Mouse (Mus musculus): Measurements from ENCODE around the gene Trim75.
A peak's percentile ranks its signal among the peaks of the same experiment; 100 is the strongest.

Gene Trim75

DNA sequence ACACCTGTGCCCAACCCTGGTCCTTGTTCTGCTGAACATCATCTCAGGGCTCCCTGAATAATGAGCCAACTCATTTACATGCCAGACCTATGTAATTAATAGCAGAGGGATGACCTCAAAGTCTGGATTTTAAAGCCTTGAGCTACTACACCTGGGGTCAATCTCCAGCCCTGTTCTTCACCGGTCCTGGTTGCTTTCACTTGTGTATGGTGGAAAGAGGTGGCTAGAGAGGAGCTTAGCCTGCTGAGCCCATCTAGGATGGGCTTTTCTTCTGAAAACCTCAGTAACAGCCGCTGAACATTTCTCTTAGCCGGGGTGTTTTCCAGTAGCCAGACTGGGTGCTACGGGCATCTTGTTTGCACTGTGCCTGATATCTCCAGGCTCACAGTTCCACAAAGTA lies at the start of gene Trim75:
Gene Trim75 (minus strand): TSS at position 101 of the 400 bp plus-strand sequence.
- DNase-seq: no peak

DNA sequence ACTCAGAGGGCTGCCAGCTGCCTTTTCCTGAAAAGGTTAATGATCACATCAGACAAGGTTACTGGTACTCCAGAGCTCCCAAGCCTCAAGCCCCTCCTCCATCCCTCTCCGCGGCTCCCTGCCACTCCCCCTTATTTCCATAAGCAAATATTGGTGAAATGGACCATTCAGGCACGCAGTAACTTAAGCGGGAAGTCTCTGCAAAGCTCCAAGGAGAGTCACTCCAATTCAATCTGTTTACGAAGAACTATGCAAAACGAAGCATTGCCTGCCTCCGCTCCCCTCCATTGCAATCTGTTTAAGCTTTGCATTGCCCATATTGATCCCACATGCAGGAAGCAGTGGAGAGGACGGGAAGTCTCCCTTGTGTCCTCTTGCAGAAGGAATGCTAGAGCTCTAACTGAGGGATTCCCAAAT lies 49.5 kb upstream of the Trim75 start, which contains the start of gene Apela:
Gene Apela (minus strand): TSS at position 220 of the 417 bp plus-strand sequence.
- DNase-seq: peak; percentile 61 to 77

DNA sequence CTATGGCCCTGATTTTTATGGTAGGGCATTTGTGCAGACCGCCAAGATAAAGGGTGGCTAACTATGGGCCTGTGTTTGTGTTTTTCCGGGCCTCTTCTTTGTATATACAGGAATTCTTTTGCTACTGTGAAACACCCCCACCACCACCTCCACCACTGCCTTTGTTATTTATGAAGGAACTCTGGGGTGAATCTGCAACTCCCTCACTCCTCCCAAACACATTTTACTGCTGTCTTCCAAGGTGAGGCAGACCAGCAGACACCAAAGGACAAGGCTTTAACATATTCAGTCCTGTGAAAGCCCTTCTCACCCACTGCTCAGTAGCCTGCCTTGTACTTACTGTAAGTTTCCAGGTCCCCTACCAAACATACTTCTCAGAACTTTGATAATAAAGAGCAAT lies 46.5 kb upstream of the Trim75 start:
- no peak for DNase-seq

DNA sequence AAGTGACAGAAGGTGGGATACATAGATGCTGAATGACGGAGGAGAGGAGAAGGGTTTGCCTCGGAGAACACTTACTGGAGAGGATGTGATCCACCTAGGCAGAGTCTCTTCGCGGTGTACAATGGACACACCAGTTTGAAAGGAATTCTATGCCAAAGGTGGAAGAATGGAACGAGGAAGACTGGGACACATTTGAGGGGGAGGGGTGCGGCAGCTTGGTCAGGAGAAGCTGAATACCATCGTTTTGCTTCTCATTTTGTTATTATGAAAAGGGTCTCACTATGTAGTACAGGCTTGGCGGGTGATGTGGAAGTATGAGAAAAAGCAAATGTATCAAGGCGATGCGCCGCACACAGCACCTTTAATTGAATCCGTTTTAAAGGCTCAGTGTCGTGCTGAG lies 45.4 kb upstream of the Trim75 start:
- no peak for DNase-seq

DNA sequence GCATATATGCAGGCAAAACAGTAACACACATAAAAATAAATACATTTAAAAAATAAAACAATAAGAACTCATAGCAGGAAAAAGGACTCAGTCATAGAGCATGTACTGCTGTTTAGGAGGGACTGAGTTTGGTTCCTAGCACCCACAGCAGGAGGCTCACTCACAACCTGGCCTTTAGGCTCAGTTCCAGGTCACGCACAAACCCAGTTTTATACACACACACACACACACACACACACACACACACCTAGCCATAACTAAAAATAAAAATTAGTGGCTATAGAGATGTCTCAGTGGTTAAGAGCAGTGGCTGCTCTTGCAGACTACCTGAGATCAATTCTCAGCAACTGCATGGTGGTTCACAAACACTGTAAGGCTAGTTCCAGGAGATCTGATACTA lies 44.5 kb upstream of the Trim75 start:
- no peak for DNase-seq

DNA sequence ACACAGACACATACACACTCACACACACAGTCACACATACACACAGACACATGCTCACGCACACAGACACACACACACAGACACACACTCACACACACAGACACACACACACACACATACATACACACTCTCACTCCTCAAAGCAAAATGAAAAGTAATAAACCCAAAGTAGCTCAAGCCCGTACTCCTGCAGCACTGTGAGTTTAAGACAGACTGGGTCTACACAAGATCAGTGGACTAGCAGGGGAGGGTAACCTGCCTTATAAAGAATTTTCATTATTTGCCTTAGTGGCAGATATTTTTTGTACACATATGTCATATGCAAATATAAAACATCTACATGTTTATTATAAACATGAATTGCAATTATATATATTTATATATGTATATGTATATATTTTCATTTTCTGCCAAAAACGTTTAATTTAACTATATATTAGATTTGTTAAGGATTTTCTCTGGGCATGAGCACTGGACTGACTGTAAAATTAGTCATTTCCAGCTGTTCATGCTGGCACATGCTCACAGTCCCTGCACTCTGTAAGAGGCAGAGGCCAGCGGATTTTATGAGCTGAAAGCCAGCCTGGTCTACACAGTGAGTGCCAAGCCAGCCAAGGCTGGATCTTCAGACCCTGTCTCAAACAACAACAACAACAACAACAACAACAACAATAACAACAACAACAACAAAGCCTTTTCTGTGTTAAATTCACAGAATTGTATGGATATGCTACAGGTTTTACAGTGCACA lies 43.3 kb upstream of the Trim75 start:
- DNase-seq: no peak

DNA sequence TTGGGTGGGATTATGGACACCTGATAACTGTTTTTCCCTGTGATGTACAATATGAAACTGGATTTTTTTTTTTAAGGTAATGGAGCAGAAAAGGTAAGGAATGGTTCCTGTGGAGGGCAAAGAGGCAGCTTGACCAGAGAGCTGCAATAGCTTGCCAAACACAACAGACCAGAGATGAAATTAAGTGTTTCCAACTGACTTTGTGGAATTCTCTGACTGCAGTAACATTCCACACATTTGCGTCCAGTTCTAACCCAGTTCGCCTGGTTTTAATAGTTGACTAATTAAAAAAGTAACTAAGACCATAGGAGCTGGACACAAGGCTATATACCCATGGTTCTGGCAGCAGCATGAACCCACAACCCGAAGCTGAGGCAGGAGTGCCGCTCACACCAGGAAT lies 42.1 kb upstream of the Trim75 start:
- peak in 1 of 2 experiments; percentile 64 for DNase-seq

DNA sequence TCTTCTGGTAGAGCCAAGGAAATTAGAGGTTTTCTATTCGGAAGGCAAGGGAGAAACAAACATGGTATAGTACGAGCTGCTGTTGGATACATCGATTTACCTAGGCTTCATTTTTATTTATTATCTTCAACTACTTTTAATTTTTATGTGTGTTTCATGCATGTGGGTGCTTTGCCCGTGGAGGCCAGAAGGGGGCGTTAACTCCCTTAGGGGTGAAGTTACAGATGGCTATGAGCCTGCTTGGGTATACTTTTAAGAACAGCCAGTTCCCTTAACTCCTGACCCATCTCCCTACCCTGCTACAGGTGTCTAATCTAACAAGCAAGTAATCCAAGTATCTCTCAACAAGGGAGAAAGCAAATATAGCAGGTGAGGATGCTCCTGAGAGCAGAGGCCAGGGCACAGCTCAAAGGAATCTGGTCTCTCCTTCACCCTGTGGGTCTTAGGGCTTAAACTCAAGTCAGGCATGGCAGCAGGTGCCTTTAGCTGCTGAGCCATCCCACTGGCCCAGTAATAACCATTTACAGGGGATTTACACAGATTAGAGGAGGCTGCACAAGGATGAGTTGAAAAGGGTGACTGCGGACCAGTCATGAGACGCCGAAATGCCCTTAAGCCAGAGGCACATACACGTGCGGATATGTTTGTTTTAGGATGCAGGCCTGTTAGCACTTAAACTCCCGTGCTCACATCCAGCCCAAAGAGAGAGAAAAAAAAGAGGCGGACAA lies 41.5 kb upstream of the Trim75 start:
- peak in 1 of 2 experiments; percentile 23 for DNase-seq

DNA sequence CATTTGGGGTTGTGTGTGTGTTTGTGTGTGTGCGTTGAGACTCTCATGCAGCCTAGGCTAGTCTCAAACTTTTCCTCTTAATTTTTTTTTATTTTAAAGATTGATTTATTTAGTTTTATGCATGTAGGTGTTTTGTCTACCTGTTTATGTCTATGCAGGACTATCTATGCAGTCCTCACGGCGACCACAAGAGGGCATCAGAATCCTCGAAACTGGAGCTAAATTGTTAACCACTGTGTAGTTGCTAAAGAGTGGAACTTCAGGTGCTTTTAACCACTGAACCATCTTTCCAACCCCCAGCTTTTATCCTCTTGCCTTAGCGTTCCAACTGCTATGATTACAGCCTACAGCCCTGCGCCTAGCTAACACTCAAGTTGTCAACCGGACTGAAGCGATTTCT lies 34.9 kb upstream of the Trim75 start:
- DNase-seq: peak; percentile 47 to 83

DNA sequence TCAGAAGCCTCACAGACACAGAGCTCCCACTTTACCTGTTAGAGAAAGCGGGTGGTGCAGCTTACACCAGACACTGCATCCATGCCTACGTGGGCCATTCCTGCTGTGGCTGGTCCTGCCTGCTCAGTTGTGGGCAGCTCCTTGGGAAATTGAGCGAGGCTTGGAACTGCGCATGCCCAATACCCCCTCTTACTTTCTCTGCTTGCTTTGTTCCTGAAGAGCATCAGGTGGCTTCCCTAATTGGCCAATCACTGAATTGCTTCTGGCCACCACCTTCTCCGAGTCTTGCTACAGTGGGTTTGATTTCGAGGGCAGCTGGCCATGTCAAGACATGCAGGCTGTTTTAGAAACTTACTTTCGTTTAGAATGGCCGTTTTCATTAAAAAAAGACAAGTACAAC lies 30.8 kb upstream of the Trim75 start, which contains the start of the genes Trim61 and Trim60:
Gene Trim61 (minus strand): TSS at position 101 of the 400 bp plus-strand sequence.
Gene Trim60 (minus strand): TSS at position 162 of the 400 bp plus-strand sequence.
- DNase-seq: no peak

DNA sequence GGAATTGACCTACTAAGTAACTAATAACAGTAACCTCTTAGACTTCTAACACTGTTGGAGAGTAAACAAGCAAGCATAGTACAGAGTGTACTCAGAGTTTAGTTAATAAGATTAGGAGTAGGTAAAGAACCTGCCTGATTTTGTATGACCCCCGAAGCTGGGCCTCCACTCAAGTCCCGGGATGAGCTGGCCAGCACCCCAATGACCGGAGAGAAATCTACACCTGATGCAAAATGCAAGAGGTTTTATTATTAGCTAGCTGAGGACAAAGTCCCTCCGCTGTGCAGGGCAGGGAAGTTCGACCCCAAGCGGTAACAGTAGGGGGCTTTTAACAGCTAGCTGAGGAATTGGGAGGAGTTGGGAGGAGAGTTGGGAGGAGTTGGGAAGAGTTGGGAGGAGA lies 20.0 kb upstream of the Trim75 start:
- DNase-seq: peak; percentile 30 to 40

DNA sequence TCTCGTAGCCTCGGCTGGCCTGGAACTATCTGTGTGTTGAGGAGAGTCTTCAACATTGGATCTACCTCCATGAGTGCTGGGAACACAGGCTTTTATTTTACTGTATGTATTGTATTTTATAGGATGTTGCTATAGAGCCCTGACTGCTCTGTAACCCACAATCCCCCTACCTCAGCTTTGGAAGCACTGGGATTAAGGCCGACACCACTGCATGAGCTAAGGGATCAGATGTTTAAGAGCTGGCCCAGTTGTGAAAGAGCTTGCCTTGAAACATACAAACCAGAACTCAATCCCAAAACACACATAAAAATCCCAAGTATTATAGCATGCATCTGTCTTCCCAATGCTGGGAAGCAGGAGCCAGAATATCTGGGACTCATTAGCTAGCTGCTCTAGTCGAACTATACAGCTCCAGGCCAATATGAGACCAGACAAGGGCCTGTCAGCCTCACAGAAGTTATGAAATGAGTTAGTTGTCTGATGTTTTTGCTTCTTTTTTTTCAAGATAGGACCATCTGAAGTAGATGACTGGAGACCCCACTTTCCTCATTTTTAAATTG lies 11.3 kb upstream of the Trim75 start:
- no peak for DNase-seq

DNA sequence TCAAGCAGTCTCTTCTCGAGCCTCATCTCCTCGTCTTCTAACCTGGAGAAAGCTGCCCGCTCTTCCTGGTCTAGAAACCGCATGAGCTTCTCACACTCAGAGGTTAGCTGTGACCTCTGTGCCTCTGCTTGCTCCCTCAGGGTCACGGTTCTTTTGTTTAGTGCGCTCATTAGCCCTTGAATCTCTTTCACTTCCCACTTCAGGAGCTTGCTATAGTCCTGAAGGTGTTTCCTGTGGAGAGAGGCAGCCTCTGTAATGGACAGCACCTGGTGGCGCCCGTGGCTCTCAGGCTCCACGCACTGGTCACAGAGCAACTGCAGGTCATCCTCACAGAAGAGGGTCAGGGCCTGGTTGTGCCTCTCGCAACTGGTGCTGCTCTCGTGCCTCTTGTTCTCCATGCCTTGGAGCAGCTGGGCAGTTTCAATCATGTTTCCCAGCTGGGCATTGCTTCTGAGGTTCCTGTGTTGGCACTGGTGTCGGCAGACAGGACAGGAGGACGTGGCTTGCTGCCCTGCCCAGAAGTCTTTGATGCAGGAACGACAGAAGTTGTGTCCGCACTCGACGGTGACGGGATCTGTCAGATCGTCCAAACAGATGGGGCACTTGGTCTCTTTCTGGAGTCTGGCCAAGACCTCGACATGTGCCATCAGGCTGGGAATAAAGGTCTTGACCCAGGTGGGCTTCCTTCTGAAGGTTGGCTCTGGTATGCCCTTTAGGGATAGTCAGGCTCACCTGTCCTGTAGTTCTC lies 4.3 kb downstream of the Trim75 start:
- no peak for DNase-seq

DNA sequence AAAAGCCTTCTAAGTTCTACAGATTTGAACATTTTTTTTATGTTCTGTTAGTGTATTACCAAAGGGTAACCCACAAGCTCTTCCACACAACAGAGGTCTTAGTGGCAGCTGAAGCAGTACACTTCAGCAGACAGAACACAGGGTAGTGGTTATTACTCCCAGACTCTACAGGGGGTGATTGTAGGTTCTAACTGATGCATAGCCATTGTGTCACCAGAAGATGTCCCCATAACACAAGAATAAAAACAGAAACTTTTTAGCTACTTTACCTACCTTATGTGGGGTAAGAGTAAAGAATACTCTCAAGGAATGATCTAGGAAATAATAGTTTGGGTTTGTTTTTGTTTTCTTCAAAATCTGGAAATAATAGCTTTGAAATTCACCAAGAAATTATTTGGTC lies 24.8 kb downstream of the Trim75 start:
- DNase-seq: no peak

DNA sequence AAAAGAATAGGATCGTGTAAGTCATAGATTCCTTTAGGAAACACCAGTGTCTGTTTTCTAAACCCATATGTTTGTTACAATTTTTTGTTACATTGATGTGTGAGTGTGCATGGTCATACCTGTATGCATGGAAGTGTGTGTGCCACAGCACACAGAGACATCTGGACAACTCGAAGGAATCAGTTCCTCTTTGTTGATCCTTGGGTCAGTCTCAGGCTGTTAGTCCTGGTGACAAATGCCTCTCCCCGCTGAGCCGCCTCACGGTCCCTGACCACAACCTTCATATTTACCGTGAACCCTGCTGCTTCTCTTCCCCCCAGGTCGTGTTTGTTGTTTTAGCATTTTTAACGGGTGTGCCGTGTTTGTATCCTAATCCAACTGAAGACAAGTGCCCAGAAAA lies 28.6 kb downstream of the Trim75 start:
- DNase-seq: no peak

DNA sequence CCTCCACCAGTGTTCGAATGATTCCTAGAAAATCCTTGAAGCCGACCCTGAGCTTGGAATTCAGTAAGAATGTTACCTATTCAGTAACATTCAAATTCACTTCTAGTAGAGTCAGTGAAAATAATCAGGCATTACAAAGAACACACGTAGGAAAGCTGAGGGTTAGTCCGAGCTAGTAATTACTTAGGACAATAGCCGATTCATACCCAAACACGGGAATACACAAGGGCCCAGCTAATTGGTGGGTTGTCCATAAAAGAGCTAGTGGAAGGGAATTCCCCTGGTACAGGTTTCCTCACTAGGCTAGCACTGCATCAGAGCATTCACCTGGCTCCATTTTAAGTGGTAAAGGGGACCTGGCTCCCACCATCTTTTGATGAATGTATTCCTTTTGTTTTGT lies 35.5 kb downstream of the Trim75 start:
- DNase-seq: no peak

DNA sequence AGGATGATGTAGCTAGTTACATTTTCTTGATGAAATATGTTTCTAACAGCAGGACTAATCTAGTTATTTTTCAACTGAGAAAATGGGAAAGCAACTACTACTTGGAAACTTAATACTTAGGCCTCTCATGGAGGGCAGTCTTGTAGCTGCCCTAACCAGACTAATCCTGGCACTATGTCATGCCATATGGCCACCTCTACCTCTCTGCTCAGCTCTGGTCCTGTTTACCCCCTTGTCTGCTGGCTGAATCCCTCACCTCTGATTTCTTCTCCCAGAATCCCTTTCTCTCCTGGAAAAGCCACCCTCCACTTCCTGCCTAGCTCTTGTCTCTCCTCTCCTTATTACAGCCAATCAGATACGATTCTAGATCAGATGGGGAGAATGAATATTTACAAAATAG lies 39.3 kb downstream of the Trim75 start:
- DNase-seq: no peak

DNA sequence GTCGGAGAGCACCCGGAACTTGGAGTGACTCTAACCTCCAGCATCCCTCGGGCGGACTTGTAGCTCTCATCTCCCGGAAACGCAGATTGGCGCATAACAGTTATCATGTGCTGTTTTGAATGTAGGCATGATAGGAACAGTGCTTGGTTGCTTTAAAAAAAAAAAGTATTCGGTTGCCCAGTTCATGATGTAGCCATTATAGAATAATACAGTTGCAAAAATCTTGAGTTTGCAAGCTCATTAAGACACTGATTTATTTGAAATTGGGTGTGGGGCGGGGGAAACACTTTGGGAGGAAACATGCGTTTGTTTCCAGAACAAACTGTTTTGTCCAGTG lies 40.0 kb downstream of the Trim75 start:
- DNase-seq: no peak

DNA sequence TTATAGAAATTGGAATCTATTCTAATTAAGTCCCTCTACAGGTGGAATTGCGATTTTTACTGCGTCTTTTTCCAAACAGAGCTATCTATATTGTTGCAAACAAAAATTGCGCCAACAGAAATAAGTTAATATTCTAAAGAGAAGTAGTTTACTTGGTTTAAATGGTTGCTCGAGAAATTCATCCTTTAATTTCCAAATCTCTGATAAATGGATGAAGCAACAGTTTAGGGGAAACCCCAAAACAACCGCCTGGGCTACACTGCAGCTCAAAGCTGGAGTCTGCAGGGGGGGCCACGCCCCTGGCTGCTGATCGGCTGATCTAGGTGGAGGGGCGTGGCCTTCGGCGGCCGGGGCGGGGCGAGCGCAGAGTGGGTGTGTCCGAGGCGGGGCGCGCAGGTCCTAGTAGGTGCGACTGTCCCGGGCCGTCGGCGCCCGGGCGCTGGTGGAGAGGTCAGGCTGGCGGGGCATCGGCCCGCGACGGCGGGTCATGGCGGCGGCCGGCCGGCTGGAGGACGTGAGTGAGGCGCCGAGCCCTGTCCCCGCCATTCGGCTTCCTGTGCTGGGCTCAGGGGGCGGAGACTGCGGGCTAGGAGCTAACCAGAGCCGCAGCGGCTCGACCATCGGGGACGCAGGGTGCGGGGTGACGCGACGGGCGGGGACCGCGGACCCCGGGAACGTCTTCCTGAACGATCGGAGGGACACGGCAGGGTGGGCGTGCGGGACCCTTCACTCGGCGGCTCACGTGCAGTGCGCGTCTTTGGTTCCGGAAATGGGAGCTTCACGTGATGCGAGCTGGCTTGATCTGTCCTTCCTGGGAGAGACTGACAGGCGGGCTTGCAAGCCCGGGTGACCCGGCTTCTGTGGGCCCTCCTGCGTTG lies 40.6 kb downstream of the Trim75 start, which contains the start of gene Tmem192:
Gene Tmem192 (plus strand): TSS at position 366 of the 878 bp plus-strand sequence.
- peak; percentile 98 to 99 for DNase-seq

DNA sequence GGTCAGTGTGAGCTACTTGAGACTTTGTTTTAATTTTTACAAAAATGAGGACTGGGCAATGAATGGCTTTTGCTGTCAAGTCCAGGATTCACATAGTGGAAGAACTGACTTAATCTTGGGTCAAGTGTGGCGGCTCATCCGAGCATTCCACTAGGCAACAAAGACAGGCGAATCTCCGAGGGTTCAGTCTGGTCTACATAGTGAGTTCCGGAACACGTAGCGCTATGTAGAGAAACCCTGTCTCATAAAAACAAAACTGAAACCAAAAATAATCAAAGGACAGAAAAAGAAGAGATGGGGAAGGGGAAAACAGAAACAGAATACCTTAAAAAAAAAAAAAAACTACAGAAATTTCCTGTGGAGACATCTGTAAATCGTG lies 41.2 kb downstream of the Trim75 start:
- DNase-seq: no peak

DNA sequence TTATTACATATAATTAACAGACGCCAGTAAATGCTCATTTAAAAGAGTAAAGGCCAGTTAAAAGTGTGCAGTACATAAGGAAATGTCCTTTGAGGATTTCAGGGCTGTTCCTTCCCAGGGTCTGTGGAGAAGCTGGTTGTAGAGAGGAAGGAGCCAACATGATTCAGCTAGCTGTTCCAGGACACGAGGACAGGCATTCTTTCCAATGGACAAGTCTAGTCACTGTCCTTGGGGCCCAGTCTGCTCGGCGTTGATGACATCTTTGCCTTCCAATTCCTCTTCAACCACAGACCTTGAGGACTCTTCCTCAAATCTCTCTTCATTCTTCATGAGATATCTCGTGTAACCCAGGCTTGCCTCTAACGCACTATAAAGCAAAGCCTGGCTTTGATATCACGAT lies 42.0 kb downstream of the Trim75 start:
- no peak for DNase-seq

DNA sequence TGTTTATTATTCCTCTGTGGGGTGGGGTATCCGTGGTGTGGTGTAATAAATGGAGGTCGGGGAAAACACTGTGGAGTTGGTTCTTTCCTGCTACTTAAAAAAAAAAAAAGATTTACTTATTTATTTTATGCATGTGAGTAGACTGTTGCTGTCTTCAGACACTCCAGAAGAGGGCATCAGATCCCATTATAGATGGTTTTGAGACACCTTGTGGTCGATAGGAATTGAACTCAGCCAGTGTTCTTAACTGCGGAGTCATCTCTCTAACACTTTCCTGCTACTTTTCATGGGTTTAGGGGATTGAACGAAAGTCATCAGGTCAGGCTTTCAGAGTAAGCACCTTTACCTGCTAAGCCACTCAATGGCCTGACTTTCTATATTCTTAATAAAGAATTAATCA lies 42.8 kb downstream of the Trim75 start:
- DNase-seq: peak in 1 of 2 experiments; percentile 16
